Mouse (Mus musculus) kidney, adult 18-20 months (tissue): ENCODE results near the gene Gabbr2.

Experiments used
- DNase-seq: peaks from one replicate; pipeline ENCODE4 v3.0.0; 2021

Gabbr2 gene

GRCm38 (mm10) chr4:46696467-46696866 lies 295.2 kb downstream of the Gabbr2 start:
- no peak for DNase-seq

- no peak for DNase-seq
These were observed 301.1 kb downstream of the Gabbr2 start for GRCm38 (mm10) chr4:46690565-46690964.

- DNase-seq, result no peak
These were observed 301.7 kb downstream of the Gabbr2 start for GRCm38 (mm10) chr4:46690023-46690420.

- peak; percentile 77 for DNase-seq
These were observed 302.2 kb downstream of the Gabbr2 start for GRCm38 (mm10) chr4:46689397-46690022.

- no peak for DNase-seq
These were observed 303.4 kb downstream of the Gabbr2 start for GRCm38 (mm10) chr4:46688213-46688832.

- DNase-seq, result no peak
These were observed 307.5 kb downstream of the Gabbr2 start for GRCm38 (mm10) chr4:46684160-46684559.

- DNase-seq, result no peak
These were observed 315.0 kb downstream of the Gabbr2 start for GRCm38 (mm10) chr4:46676646-46677045.

GRCm38 (mm10) chr4:46675992-46676391 lies 315.7 kb downstream of the Gabbr2 start:
- DNase-seq, result no peak

- no peak for DNase-seq
These were observed 316.3 kb downstream of the Gabbr2 start for GRCm38 (mm10) chr4:46675272-46675785.

GRCm38 (mm10) chr4:46668620-46669019 lies 323.1 kb downstream of the Gabbr2 start:
- DNase-seq, result no peak

GRCm38 (mm10) chr4:46666420-46666819 lies 325.3 kb downstream of the Gabbr2 start:
- DNase-seq, result no peak

GRCm38 (mm10) chr4:46665371-46665774 lies 326.3 kb downstream of the Gabbr2 start:
- no peak for DNase-seq

GRCm38 (mm10) chr4:46664123-46665009 lies 327.3 kb downstream of the Gabbr2 start:
- DNase-seq, result no peak

- DNase-seq, result no peak
These were observed 330.2 kb downstream of the Gabbr2 start for GRCm38 (mm10) chr4:46661433-46661832.

GRCm38 (mm10) chr4:46658946-46659345 lies 332.7 kb downstream of the Gabbr2 start:
- no peak for DNase-seq

- peak; percentile 77 for DNase-seq
These were observed 334.6 kb downstream of the Gabbr2 start for GRCm38 (mm10) chr4:46657116-46657515.

- DNase-seq, result no peak
These were observed 335.7 kb downstream of the Gabbr2 start for GRCm38 (mm10) chr4:46655956-46656355.

GRCm38 (mm10) chr4:46655298-46655697 lies 336.4 kb downstream of the Gabbr2 start:
- no peak for DNase-seq

- DNase-seq, result peak; percentile 99
These were observed 341.5 kb downstream of the Gabbr2 start, which contains the start of gene Tbc1d2 for GRCm38 (mm10) chr4:46650086-46650753. Tbc1d2 (minus strand) TSS chr4:46650209.

GRCm38 (mm10) chr4:46649161-46649560 lies 342.5 kb downstream of the Gabbr2 start:
- no peak for DNase-seq

- no peak for DNase-seq
These were observed 348.0 kb downstream of the Gabbr2 start for GRCm38 (mm10) chr4:46643676-46644112.

- no peak for DNase-seq
These were observed 348.6 kb downstream of the Gabbr2 start for GRCm38 (mm10) chr4:46642924-46643675.
